Mouse (Mus musculus) ES-Bruce4 (cell line): Measurements from ENCODE around the gene Dmd.

Experiments
- CTCF ChIP-seq: IDR thresholded peaks from one replicate; pipeline ENCODE4 v1.8.1; 2011; ENCODE audit warnings: low read depth, low read length
- POLR2A ChIP-seq: IDR thresholded peaks from one replicate; pipeline ENCODE4 v1.8.1; 2011; ENCODE audit warnings: low read length; ENCODE audit not compliant: insufficient read depth

- TF ChIP-seq CTCF: no peak
- TF ChIP-seq POLR2A: no peak
These were observed 2188.6 kb downstream of the Dmd start for GRCm38 (mm10) chrX:85137293-85137692.
